Mouse (Mus musculus) embryonic facial prominence, embryonic 11.5 days (tissue): ENCODE measurements around the gene Grm4. TPM values are rescaled to one million over a fixed set of nuclear protein-coding genes. Genes with fewer than 3 reads are reported as not detected.
A peak's percentile ranks its signal among the peaks of the same experiment; 100 is the strongest.

Source experiments
- ATAC-seq: fragments of 200-750 bp; cut with Nextera tagmentation; replicated peaks from 2 replicates; pipeline ENCODE4 v1.8.0; 2017; ENCODE audit warnings: low read depth; ENCODE audit not compliant: insufficient number of reproducible peaks, low FRiP score, low TSS enrichment
- DNase-seq: peaks from one replicate; pipeline ENCODE4 v3.0.0-alpha.2; 2015; ENCODE audit warnings: low spot score
- H3K27ac ChIP-seq: fragments of 300-500 bp; sonication (generic); replicated peaks from 2 replicates; pipeline ENCODE4 v1.5.1; 2014; ENCODE audit warnings: mild to moderate bottlenecking, low read depth, low read length, control low read depth
- H3K27me3 ChIP-seq: fragments of 300-500 bp; sonication (generic); 2 replicates; pipeline ENCODE4 v1.6.1; 2014; ENCODE audit warnings: mild to moderate bottlenecking, low read length, moderate library complexity, mixed read lengths; ENCODE audit not compliant: control insufficient read depth, insufficient read depth
- H3K36me3 ChIP-seq: fragments of 300-500 bp; sonication (generic); replicated peaks from 2 replicates; pipeline ENCODE4 v1.6.1; 2014; ENCODE audit warnings: low read depth, mild to moderate bottlenecking, low read length, moderate library complexity, mixed read lengths; ENCODE audit not compliant: control insufficient read depth, insufficient read depth
- H3K4me1 ChIP-seq: fragments of 300-500 bp; sonication (generic); 2 replicates; pipeline ENCODE4 v1.6.1; 2014; ENCODE audit warnings: low read length, mixed read lengths; ENCODE audit not compliant: control insufficient read depth, insufficient read depth
- H3K4me2 ChIP-seq: fragments of 300-500 bp; sonication (generic); 2 replicates; pipeline ENCODE4 v1.6.1; 2014; ENCODE audit warnings: low read depth, mild to moderate bottlenecking, control low read depth, low read length, moderate library complexity
- H3K4me3 ChIP-seq: fragments of 300-500 bp; sonication (generic); 2 replicates; pipeline ENCODE4 v1.5.1; 2014; ENCODE audit warnings: low read depth, low read length, control low read depth
- H3K9ac ChIP-seq: fragments of 300-500 bp; sonication (generic); replicated peaks from 2 replicates; pipeline ENCODE4 v1.6.1; 2014; ENCODE audit warnings: mild to moderate bottlenecking, control low read depth, low read length
- H3K9me3 ChIP-seq: fragments of 300-500 bp; sonication (generic); replicated peaks from 2 replicates; pipeline ENCODE4 v1.6.1; 2016; ENCODE audit warnings: mild to moderate bottlenecking, low read length, inconsistent platforms, mixed read lengths; ENCODE audit not compliant: control insufficient read depth
- WGBS: fragments of 180-500 bp; shearing (Covaris S2); extraction: QIAGEN DNeasy Blood & Tissue Kit; methylation state at CpG from one replicate; pipeline ENCODE4 v1.1.7; 2014; 5-methylcytosine and 5-hydroxymethylcytosine counted together
- polyA plus RNA-seq: library from polyadenylated mRNA; unstranded; fragments of >200 nt; fragmentation: Nextera tagmentation; extraction: Ambion mirVana; gene quantifications from 2 replicates; pipeline ENCODE4 v1.2.1, GENCODE M21; 2014

Gene Grm4
- polyA plus RNA-seq, 1 experiment from 2014 or later = 0.49 TPM

DNA sequence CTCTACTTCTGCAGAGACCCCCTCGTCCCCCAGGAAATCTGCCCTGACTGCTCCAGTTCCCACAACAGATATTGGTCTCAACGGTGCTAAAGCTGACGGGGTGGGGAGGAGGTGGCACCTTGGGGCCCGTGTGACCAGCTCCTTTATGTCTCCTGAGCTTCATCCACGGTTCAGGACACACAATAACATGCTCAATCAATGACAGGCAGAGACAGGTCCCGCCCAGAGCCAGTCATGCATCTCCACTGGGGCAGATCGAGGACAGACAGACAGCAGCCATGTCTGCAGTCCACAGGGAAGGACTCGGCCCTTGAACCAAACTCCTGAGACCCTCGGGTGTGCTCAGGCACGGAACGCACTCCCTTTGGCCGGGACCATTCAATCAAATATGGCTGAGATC lies 13.2 kb downstream of the Grm4 start:
- WGBS = 74% methylated on average over 12 of the region's 12 CpGs
- H3K9ac ChIP-seq = no peak overlapping the region
- no peak overlapping the region for H3K4me3 ChIP-seq
- peaks cover 24% of the 10 kb centered on the region for H3K4me1 ChIP-seq
- H3K4me2 ChIP-seq = no peak overlapping the region
- DNase-seq (no peak), ATAC-seq (no peak)
- no peaks in the 10 kb centered on the region for H3K9me3 ChIP-seq
- H3K27me3 ChIP-seq = peaks cover 30% of the 10 kb centered on the region
- H3K27ac ChIP-seq = no peak overlapping the region
- no peaks in the 10 kb centered on the region for H3K36me3 ChIP-seq

- H3K9me3 ChIP-seq = no peaks in the 10 kb centered on the region
- peaks cover 31% of the 10 kb centered on the region for H3K27me3 ChIP-seq
- no peak overlapping the region for H3K4me2 ChIP-seq
- peaks cover 23% of the 10 kb centered on the region for H3K4me1 ChIP-seq
- H3K36me3 ChIP-seq = no peaks in the 10 kb centered on the region
- 87% methylated on average over 7 of the region's 7 CpGs for WGBS
- no peak for DNase-seq
- ATAC-seq = no peak
- no peak overlapping the region for H3K4me3 ChIP-seq
- no peak overlapping the region for H3K9ac ChIP-seq
- H3K27ac ChIP-seq = no peak overlapping the region
These were observed 13.6 kb downstream of the Grm4 start for GRCm38 (mm10) chr17:27507591-27507945.

- Histone ChIP-seq H3K9me3 (no peaks in the 10 kb centered on the region), H3K27ac (no peak overlapping the region), H3K4me3 (no peak overlapping the region), H3K36me3 (no peaks in the 10 kb centered on the region), H3K9ac (no peak overlapping the region), H3K4me2 (no peak overlapping the region), H3K27me3 (peaks cover 26% of the 10 kb centered on the region), H3K4me1 (peaks cover 17% of the 10 kb centered on the region)
- 84% methylated on average over 7 of the region's 7 CpGs for WGBS
- no peak for DNase-seq
- no peak for ATAC-seq
These were observed 14.2 kb downstream of the Grm4 start for GRCm38 (mm10) chr17:27506871-27507590.

DNA sequence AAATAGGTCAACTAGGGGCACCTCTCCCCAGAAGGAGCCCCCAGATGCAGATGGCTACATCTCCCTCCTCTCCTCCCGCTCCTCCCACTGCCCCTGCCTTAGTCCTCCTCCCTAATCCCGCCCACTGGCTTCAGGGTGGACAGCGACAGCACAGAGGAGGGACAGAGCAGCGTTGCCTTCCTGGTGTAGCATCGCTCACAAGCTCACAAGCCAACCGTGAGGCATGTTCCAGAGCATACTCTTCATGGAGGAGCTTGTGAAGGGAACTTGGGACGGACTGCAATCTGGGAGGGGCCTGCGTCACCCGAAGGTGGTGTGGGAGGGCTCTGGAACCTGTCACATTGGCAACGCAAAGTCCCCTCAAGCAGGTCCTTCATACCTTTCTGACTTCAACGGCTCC lies 14.8 kb downstream of the Grm4 start:
- Histone ChIP-seq H3K4me2 (no peak overlapping the region), H3K4me1 (peaks cover 15% of the 10 kb centered on the region), H3K4me3 (no peak overlapping the region), H3K36me3 (no peaks in the 10 kb centered on the region), H3K9me3 (no peaks in the 10 kb centered on the region), H3K27me3 (peaks cover 20% of the 10 kb centered on the region), H3K27ac (no peak overlapping the region; the same call in 1 of the 2 replicates), H3K9ac (no peak overlapping the region)
- no peak for ATAC-seq
- WGBS = 38% methylated on average over 10 of the region's 11 CpGs
- peak; percentile 24 for DNase-seq

- Histone ChIP-seq H3K4me2 (no peak overlapping the region; the same call in 1 of the 2 replicates), H3K4me3 (no peak overlapping the region), H3K36me3 (no peaks in the 10 kb centered on the region), H3K9ac (peak overlapping the region; percentile 18; the same call in 1 of the 2 replicates), H3K27ac (peak overlapping the region; percentile 65), H3K9me3 (no peaks in the 10 kb centered on the region), H3K27me3 (peaks cover 10% of the 10 kb centered on the region), H3K4me1 (peaks cover 22% of the 10 kb centered on the region)
- WGBS = 10% methylated on average over 10 of the region's 10 CpGs
- DNase-seq = peak; percentile 85
- peak; percentile 78 for ATAC-seq
These were observed 15.9 kb downstream of the Grm4 start for GRCm38 (mm10) chr17:27505221-27505881.

- ATAC-seq = no peak
- H3K4me1 ChIP-seq = peaks cover 22% of the 10 kb centered on the region
- WGBS = 73% methylated on average over 7 of the region's 7 CpGs
- H3K9ac ChIP-seq = no peak overlapping the region
- no peak overlapping the region for H3K4me2 ChIP-seq
- no peak for DNase-seq
- peaks cover 6% of the 10 kb centered on the region; the same call in 1 of the 2 replicates for H3K27me3 ChIP-seq
- H3K36me3 ChIP-seq = no peaks in the 10 kb centered on the region
- no peak overlapping the region for H3K4me3 ChIP-seq
- H3K9me3 ChIP-seq = no peaks in the 10 kb centered on the region
- H3K27ac ChIP-seq = no peak overlapping the region
These were observed 17.3 kb downstream of the Grm4 start for GRCm38 (mm10) chr17:27503869-27504268.

DNA sequence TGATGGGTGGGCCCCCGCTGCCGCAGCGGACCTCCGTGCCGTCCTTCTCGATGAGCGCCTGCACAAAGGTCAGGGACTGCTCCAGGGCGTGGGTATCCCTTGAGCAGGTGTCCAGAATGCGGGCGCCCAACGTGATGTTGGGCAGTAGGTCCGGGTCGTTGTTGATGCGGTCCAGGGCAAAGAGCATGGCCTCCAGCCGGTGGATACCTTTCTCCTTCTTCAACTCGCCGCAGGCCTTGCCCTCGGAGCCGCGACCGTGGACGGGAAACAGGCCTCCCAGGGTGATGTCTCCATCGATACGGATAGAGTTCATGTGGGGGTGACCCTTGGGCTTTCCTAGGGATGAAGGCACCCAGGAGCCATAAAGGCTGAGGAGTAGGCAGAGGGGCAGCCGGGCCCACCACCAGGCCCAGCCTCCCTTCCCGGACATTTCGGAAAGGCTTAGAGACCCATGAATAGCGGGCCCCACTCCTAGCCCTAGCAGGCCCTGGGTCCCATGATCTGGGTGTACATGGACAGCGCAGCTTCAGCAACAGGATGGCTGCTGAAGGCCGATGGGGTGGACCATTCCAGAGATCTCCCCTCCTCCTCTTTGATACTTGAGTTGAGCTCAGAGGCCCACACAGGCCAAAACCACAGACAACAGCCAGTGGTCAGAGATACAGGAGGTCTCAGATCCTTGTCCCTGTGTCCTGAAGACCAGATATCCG lies 18.3 kb downstream of the Grm4 start:
- Histone ChIP-seq H3K9me3 (no peaks in the 10 kb centered on the region), H3K4me3 (no peak overlapping the region), H3K4me2 (no peak overlapping the region), H3K27me3 (peaks cover 6% of the 10 kb centered on the region; the same call in 1 of the 2 replicates), H3K27ac (no peak overlapping the region), H3K9ac (no peak overlapping the region), H3K4me1 (peaks cover 22% of the 10 kb centered on the region), H3K36me3 (no peaks in the 10 kb centered on the region)
- DNase-seq (no peak), ATAC-seq (no peak)
- WGBS = 51% methylated on average over 31 of the region's 31 CpGs
